Mouse (Mus musculus) lung, postnatal 10 days (tissue): ENCODE data around the gene Uty.
A peak's percentile ranks its signal among the peaks of the same experiment; 100 is the strongest.

Experiments used
- DNase-seq: peaks from one replicate; pipeline ENCODE4 v3.0.0; 2021

Uty gene

DNA sequence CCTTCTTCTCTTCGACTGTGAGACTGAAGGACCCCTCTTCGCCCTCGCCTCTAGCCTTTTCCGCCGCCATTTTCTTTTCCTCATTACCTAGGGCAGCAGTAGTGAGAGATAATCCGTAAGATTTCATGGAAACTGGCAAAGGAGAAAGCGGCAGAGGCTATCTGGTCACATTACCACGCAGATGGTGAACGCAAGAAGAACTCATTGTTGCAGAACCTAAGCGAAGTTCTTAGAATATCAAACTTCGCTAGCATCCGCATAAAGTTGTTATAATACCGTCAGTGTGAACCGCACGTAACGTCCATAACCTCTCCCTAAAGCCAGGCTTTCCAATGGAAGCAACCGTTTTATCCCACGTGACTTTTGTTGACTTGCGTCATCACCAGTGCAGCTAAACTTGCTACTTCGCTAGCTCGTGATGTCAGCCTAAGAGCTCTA lies at the start of gene Uty:
TSS of gene Uty (minus strand) at position 334 of the 438 bp plus-strand sequence.
- DNase-seq, result peak; percentile 77

DNA sequence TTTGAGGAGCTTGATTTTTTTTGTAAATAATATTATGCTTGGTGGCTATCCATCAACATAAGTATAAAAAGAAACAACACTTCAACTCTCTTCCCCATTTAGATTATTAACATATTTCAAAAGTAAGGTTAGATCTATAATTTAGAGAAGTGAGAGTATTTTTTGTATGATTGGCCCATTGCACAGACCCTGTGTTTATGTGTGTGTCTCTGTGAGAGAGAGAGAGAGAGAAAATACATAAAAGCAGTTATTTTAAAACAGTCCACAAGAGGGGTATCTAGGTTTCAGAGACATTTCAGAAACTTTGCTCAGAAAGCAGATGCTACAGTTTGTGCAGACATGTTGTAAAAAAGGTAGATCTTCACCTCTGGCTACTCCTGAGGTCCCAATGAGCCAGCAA lies 48.1 kb upstream of the Uty start:
- no peak for DNase-seq

- peak; percentile 72 for DNase-seq
Measured at GRCm38 (mm10) chrY:1286171-1286795, 40.7 kb upstream of the Uty start, which contains the start of gene Ddx3y. Gene Ddx3y, minus strand, starts transcription at chrY:1286629.

- peak; percentile 11 for DNase-seq
Measured at GRCm38 (mm10) chrY:1285735-1286134, 40.2 kb upstream of the Uty start.

DNA sequence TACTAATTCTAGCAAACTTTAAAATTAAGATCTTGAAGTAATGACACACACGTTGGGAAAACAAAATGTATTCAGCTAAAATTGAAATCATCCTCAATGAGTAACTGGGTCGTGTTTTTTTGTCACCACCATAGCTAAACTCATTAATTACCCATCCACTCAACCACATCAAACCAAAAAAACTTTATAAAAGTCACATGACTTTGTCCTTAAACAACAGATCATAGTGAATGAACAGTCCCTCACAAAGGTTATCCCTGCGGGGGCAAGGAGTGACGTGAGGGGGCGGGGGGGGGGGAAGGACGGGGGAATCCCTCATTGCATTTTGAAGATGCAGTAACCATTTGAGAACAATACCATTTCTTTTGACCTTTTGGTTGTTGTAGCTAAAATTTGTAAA lies 558 bp upstream of the Uty start:
- no peak for DNase-seq

DNA sequence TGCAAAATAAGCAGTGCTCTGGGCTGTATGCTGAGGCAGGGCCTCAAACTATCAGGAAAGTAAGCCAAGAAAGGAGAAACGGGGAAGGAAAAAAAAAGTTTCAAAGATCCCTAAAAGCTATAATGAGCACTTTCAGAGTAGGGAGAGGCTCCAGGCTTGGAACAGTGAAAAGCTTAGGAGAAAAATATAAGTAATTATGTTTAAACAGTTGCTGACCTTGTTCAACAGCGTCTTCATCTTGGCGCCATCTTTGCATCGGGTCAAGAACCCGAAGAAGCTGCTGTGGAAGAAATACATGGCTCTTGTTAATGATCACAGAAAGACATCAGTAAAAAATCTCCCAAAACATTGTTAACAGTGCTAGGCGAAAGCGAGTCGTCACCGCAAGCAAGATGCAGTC lies 619 bp downstream of the Uty start:
- no peak for DNase-seq

- no peak for DNase-seq
Measured at GRCm38 (mm10) chrY:1244421-1244820, 1.1 kb downstream of the Uty start.

GRCm38 (mm10) chrY:1220001-1220400 lies 25.6 kb downstream of the Uty start:
- no peak for DNase-seq

- no peak for DNase-seq
Measured at GRCm38 (mm10) chrY:1178476-1178875, 67.1 kb downstream of the Uty start.

GRCm38 (mm10) chrY:1163054-1163453 lies 82.5 kb downstream of the Uty start:
- no peak for DNase-seq

DNA sequence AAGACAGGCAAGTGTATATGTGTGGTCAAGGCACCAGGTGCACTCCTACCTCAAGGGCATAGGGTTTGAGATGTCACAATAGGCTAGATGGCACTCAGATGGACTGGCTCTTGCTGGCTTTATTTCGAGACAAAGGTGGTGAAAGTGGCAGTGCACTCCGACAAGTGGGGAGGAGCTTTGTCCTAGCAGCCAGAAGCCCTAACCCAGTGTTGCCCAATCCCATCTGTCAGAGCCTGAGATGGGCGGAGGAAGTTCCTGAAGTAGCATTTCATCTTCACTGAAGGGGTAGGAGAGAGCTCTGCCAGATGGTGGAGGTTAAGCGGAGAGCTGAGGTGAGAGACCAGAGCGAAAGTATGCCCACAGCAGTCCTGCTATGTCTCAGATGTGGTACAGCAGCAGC lies 129.4 kb downstream of the Uty start:
- DNase-seq, result peak; percentile 1

DNA sequence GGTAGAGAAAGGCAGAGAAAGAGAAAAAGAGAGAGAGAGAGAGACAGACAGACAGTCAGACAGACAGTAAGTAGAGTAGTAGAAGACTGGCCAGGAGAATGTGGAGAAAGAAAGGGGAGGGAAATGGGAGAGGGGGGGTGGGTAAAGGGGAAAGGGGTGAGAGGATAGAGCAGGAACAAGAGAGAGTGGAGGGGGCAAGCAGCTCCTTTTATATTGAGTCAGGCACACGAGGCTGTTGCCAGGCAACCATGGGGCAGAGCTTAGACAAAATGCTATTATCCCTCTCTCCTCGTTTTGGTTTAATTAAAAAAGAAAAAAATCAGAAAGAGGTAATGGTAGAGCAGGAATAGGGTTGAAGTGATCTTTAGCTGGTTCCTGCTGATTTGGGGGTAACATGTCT lies 131.5 kb downstream of the Uty start:
- DNase-seq, result no peak
